ENCODE assay signal across 8 mouse cellular contexts in genomic region chr8:45333493-45333892, GRCm38 (mm10). TPM values are rescaled to one million over a fixed set of nuclear protein-coding genes. Genes with fewer than 3 reads are reported as not detected.
A peak's percentile ranks its signal among the peaks of the same experiment; 100 is the strongest.
DNase-seq lines count a peak whose midpoint lies in the region; ATAC-seq and TF ChIP-seq lines count a peak whose summit lies in the region.

No protein-coding gene starts in this region.

- no peaks in the 10 kb centered on the region for H3K9me3 ChIP-seq in ES-E14 (ENCODE audit: control insufficient read depth, insufficient read depth, low read depth, low read length)
- no peaks in the 10 kb centered on the region for H3K9me3 ChIP-seq in embryonic facial prominence, embryonic 13.5 days
- H3K9me3 ChIP-seq in liver, embryonic 13.5 days (replicated peaks), result no peaks in the 10 kb centered on the region
- H3K9me3 ChIP-seq in midbrain, postnatal 0 days (ENCODE audit: low read length), result no peaks in the 10 kb centered on the region

- peak; percentile 96 for DNase-seq in heart, adult 11 months
- DNase-seq in heart, postnatal 25 days (ENCODE audit: low spot score), result no peak
- DNase-seq in ES-E14 (ENCODE audit: low read depth, low spot score), result no peak
- peak; percentile 18 to 31 for DNase-seq in heart, postnatal 14 days
- DNase-seq in liver, embryonic 13.5 days, result no peak
- DNase-seq in midbrain, postnatal 0 days (ENCODE audit: low spot score), result no peak
- no peak for DNase-seq in spleen, postnatal 14 days (ENCODE audit: low spot score in 2 of 2)

- H3K4me3 ChIP-seq in ES-E14 (ENCODE audit: insufficient read depth in 1 of 2, low read depth in 1 of 2, low read length in 2 of 2, poor library complexity in 1 of 2, severe bottlenecking in 1 of 2), result peak overlapping the region; percentile 50 to 63
- peak overlapping the region; percentile 66 for H3K4me3 ChIP-seq in embryonic facial prominence, embryonic 13.5 days
- peak overlapping the region; percentile 59 for H3K4me3 ChIP-seq in liver, embryonic 13.5 days (replicated peaks)
- peak overlapping the region; percentile 62 for H3K4me3 ChIP-seq in midbrain, postnatal 0 days (ENCODE audit: low read depth, low read length)

- no peaks in the 10 kb centered on the region for H3K36me3 ChIP-seq in ES-E14 (ENCODE audit: control insufficient read depth, insufficient read depth, low read length, poor library complexity, severe bottlenecking)
- H3K36me3 ChIP-seq in embryonic facial prominence, embryonic 13.5 days, result no peaks in the 10 kb centered on the region
- H3K36me3 ChIP-seq in liver, embryonic 13.5 days, result no peaks in the 10 kb centered on the region
- no peaks in the 10 kb centered on the region for H3K36me3 ChIP-seq in midbrain, postnatal 0 days (ENCODE audit: insufficient read depth, low read length)

- TF ChIP-seq CTCF in midbrain, postnatal 0 days (IDR thresholded peaks at IDR 0.05), result no peak

- intact Hi-C loops in heart, postnatal 25 days (cut with DNase I), result no loop called here
- intact Hi-C loops in heart, postnatal 14 days (cut with DNase I), result no loop called here

- H3K4me2 ChIP-seq in embryonic facial prominence, embryonic 13.5 days, result peak overlapping the region; percentile 88
- H3K4me2 ChIP-seq in liver, embryonic 13.5 days, result peak overlapping the region; percentile 66
- peak overlapping the region; percentile 97 for H3K4me2 ChIP-seq in midbrain, postnatal 0 days (ENCODE audit: low read depth, low read length, poor library complexity, severe bottlenecking)

- 0 out of 2 replicates have a peak, but pooled peaks cover 5% of the 10 kb centered on the region for H3K27me3 ChIP-seq in embryonic facial prominence, embryonic 13.5 days
- no peaks in the 10 kb centered on the region for H3K27me3 ChIP-seq in liver, embryonic 13.5 days
- H3K27me3 ChIP-seq in midbrain, postnatal 0 days (ENCODE audit: insufficient read depth, low read length), result no peaks in the 10 kb centered on the region

- in situ Hi-C loops in ES-E14 (cut with MboI; ENCODE audit: low sequenced_read_pairs in 2 of 2, unreplicated experiment in 2 of 2), result no loop called here

- H3K9ac ChIP-seq in ES-E14 (ENCODE audit: insufficient read depth, low read depth, low read length, poor library complexity, severe bottlenecking), result no peak overlapping the region
- peak overlapping the region; percentile 75 for H3K9ac ChIP-seq in embryonic facial prominence, embryonic 13.5 days
- peak overlapping the region; percentile 33; the same call in 1 of the 2 replicates for H3K9ac ChIP-seq in liver, embryonic 13.5 days
- peak overlapping the region; percentile 46; the same call in 1 of the 2 replicates for H3K9ac ChIP-seq in midbrain, postnatal 0 days (replicated peaks; ENCODE audit: low read length, poor library complexity, severe bottlenecking)

- no peak overlapping the region for H3K27ac ChIP-seq in ES-E14 (ENCODE audit: insufficient read depth, low read depth, low read length, poor library complexity, severe bottlenecking)
- H3K27ac ChIP-seq in embryonic facial prominence, embryonic 13.5 days, result no peak overlapping the region
- no peak overlapping the region for H3K27ac ChIP-seq in liver, embryonic 13.5 days
- no peak overlapping the region for H3K27ac ChIP-seq in midbrain, postnatal 0 days (ENCODE audit: low read depth, low read length)

- no peak for ATAC-seq in embryonic facial prominence, embryonic 13.5 days (ENCODE audit: insufficient number of reproducible peaks, insufficient read depth, low FRiP score, low TSS enrichment, low read depth)
- peak; percentile 62 for ATAC-seq in liver, embryonic 13.5 days (ENCODE audit: low read depth)
- no peak for ATAC-seq in midbrain, postnatal 0 days (ENCODE audit: low FRiP score)

- 2% methylated on average over 8 of the region's 8 CpGs for WGBS in embryonic facial prominence, embryonic 13.5 days
- 4% methylated on average over 8 of the region's 8 CpGs for WGBS in liver, embryonic 13.5 days (ENCODE audit: insufficient replicate concordance)
- WGBS in midbrain, postnatal 0 days, result 3% methylated on average over 8 of the region's 8 CpGs

- no peaks in the 10 kb centered on the region for H3K4me1 ChIP-seq in ES-E14 (ENCODE audit: control insufficient read depth in 2 of 2, insufficient read depth in 2 of 2, low read length in 2 of 2, poor library complexity in 1 of 2)
- H3K4me1 ChIP-seq in embryonic facial prominence, embryonic 13.5 days, result peaks cover 7% of the 10 kb centered on the region
- H3K4me1 ChIP-seq in liver, embryonic 13.5 days (replicated peaks), result peaks cover 5% of the 10 kb centered on the region; the same call in 1 of the 2 replicates
- H3K4me1 ChIP-seq in midbrain, postnatal 0 days (ENCODE audit: insufficient read depth, low read length), result peaks cover 6% of the 10 kb centered on the region; the same call in 1 of the 2 replicates

TF ChIP-seq in ES-E14, 5 proteins besides CTCF, POLR2A, EP300 and RAD21:
- TF ChIP-seq HCFC1 (IDR thresholded peaks at IDR 0.05; ENCODE audit: borderline replicate concordance, insufficient read depth, low read length) (no peak), CHD2 (IDR thresholded peaks at IDR 0.05; ENCODE audit: low read depth, low read length) (no peak), ZNF384 (IDR thresholded peaks at IDR 0.05; ENCODE audit: low read depth, low read length) (no peak), MAFK (IDR thresholded peaks at IDR 0.05; ENCODE audit: insufficient read depth, low read depth, low read length) (no peak), ZC3H11A (IDR thresholded peaks at IDR 0.05; ENCODE audit: borderline replicate concordance, low read depth, low read length) (no peak)

RNA-seq across cellular contexts. Expression of gene Cyp4v3, which starts 0.5 kb away (rescaled TPM):
- total RNA-seq in heart, postnatal 25 days (2021), result 1 to 10 TPM; 1.9 to 2.1 TPM
- total RNA-seq in ES-E14 (2012; rRNA removed), result 0.11 and 0.27 TPM in 2 replicates
- 1.7 and 2.2 TPM in 2 replicates for polyA plus RNA-seq in embryonic facial prominence, embryonic 13.5 days (2015; fragmentation: Nextera tagmentation; extraction: Ambion mirVana)
- total RNA-seq in heart, postnatal 14 days (2021), result 1 to 10 TPM; 1.3 to 2.4 TPM
- 3.0 and 3.7 TPM in 2 replicates for polyA plus RNA-seq in liver, embryonic 13.5 days (2015; fragmentation: Nextera tagmentation; extraction: Ambion mirVana)
- 2.7 and 2.8 TPM in 2 replicates for total RNA-seq in midbrain, postnatal 0 days (2014; rRNA removed)
- 2.4 and 2.8 TPM in 2 replicates for polyA plus RNA-seq in midbrain, postnatal 0 days (2015; fragmentation: Nextera tagmentation; extraction: Ambion mirVana)

RNA-seq across cellular contexts. Expression of gene Gm45753, which starts 25.2 kb away (rescaled TPM):
- not detected for total RNA-seq in heart, postnatal 25 days (2021)
- not detected in 2 replicates for total RNA-seq in ES-E14 (2012; rRNA removed)
- 0.10 TPM in 1 of 2 replicates, not detected in the other for polyA plus RNA-seq in embryonic facial prominence, embryonic 13.5 days (2015; fragmentation: Nextera tagmentation; extraction: Ambion mirVana)
- total RNA-seq in heart, postnatal 14 days (2021), result not detected
- polyA plus RNA-seq in liver, embryonic 13.5 days (2015; fragmentation: Nextera tagmentation; extraction: Ambion mirVana), result 3.9 and 5.3 TPM in 2 replicates
- total RNA-seq in midbrain, postnatal 0 days (2014; rRNA removed), result not detected in 2 replicates
- not detected in 2 replicates for polyA plus RNA-seq in midbrain, postnatal 0 days (2015; fragmentation: Nextera tagmentation; extraction: Ambion mirVana)

RNA-seq across cellular contexts. Expression of gene Klkb1, which starts 38.8 kb away (rescaled TPM):
- total RNA-seq in heart, postnatal 25 days (2021), result not detected
- total RNA-seq in ES-E14 (2012; rRNA removed), result not detected in 2 replicates
- polyA plus RNA-seq in embryonic facial prominence, embryonic 13.5 days (2015; fragmentation: Nextera tagmentation; extraction: Ambion mirVana), result 0.04 and 0.23 TPM in 2 replicates
- not detected for total RNA-seq in heart, postnatal 14 days (2021)
- 2.2 and 2.5 TPM in 2 replicates for polyA plus RNA-seq in liver, embryonic 13.5 days (2015; fragmentation: Nextera tagmentation; extraction: Ambion mirVana)
- under 0.01 TPM in 1 of 2 replicates, not detected in the other for total RNA-seq in midbrain, postnatal 0 days (2014; rRNA removed)
- 0.02 and 0.04 TPM in 2 replicates for polyA plus RNA-seq in midbrain, postnatal 0 days (2015; fragmentation: Nextera tagmentation; extraction: Ambion mirVana)

RNA-seq across cellular contexts. Expression of gene Fam149a, which starts 48.6 kb away (rescaled TPM):
- total RNA-seq in heart, postnatal 25 days (2021), result 1 to 10 TPM; 3.2 to 4.1 TPM
- total RNA-seq in ES-E14 (2012; rRNA removed), result 0.63 and 1.7 TPM in 2 replicates
- polyA plus RNA-seq in embryonic facial prominence, embryonic 13.5 days (2015; fragmentation: Nextera tagmentation; extraction: Ambion mirVana), result 7.5 and 8.3 TPM in 2 replicates
- 1 to 10 TPM; 3.3 to 3.7 TPM for total RNA-seq in heart, postnatal 14 days (2021)
- polyA plus RNA-seq in liver, embryonic 13.5 days (2015; fragmentation: Nextera tagmentation; extraction: Ambion mirVana), result 1.6 and 2.2 TPM in 2 replicates
- 34.7 and 37.3 TPM in 2 replicates for total RNA-seq in midbrain, postnatal 0 days (2014; rRNA removed)
- polyA plus RNA-seq in midbrain, postnatal 0 days (2015; fragmentation: Nextera tagmentation; extraction: Ambion mirVana), result 18.4 and 19.7 TPM in 2 replicates

Comparison
In these comparisons a context has a peak if more than half of its experiments do, and no peak if none do; other contexts are left out.
1. DNase-seq: peak in heart, adult 11 months (single experiment) and heart, postnatal 14 days (2 of 2); none in heart, postnatal 25 days (single experiment), ES-E14 (single experiment), liver, embryonic 13.5 days (single experiment), midbrain, postnatal 0 days (single experiment) and spleen, postnatal 14 days (0 of 2).
2. Peak in every context shown above with its lines, with median percentiles within 50 percentile points of each other: H3K4me3 ChIP-seq and H3K4me2 ChIP-seq.